Mouse (Mus musculus) midbrain, postnatal 0 days (tissue): ENCODE measurements around the gene Tjp2. TPM values are rescaled to one million over a fixed set of nuclear protein-coding genes. Genes with fewer than 3 reads are reported as not detected.
"Not testable (repeated sequence)": the region's sequence is repeated elsewhere in the genome, so short reads cannot be mapped to it uniquely, and the experiment has no call there.

Experiments used
- ATAC-seq: fragments of 200-750 bp; cut with Nextera tagmentation; 2 replicates; pipeline ENCODE4 v1.8.0; 2017; ENCODE audit warnings: moderate number of reproducible peaks, mild to moderate bottlenecking, moderate TSS enrichment, moderate library complexity; ENCODE audit not compliant: low FRiP score
- DNase-seq: peaks from one replicate; pipeline ENCODE4 v3.0.0-alpha.2; 2015; ENCODE audit warnings: low spot score
- H3K27ac ChIP-seq: fragments of 300-500 bp; sonication (generic); 2 replicates; pipeline ENCODE4 v1.5.1; 2014; ENCODE audit warnings: low read depth, mild to moderate bottlenecking, low read length, mixed read lengths
- H3K27me3 ChIP-seq: fragments of 300-500 bp; sonication (generic); 2 replicates; pipeline ENCODE4 v1.6.1; 2014; ENCODE audit warnings: low read length, control low read depth, mixed read lengths; ENCODE audit not compliant: insufficient read depth
- H3K36me3 ChIP-seq: fragments of 300-500 bp; sonication (generic); 2 replicates; pipeline ENCODE4 v1.6.1; 2014; ENCODE audit warnings: low read length, control low read depth, mixed read lengths; ENCODE audit not compliant: insufficient read depth
- H3K4me1 ChIP-seq: fragments of 300-500 bp; sonication (generic); 2 replicates; pipeline ENCODE4 v1.6.1; 2014; ENCODE audit warnings: mild to moderate bottlenecking, control low read depth, antibody characterized with exemption, low read length, mixed read lengths; ENCODE audit not compliant: insufficient read depth
- H3K4me2 ChIP-seq: fragments of 300-500 bp; sonication (generic); 2 replicates; pipeline ENCODE4 v1.6.1; 2014; ENCODE audit warnings: low read depth, mild to moderate bottlenecking, low read length, mixed read lengths; ENCODE audit not compliant: poor library complexity, severe bottlenecking
- H3K4me3 ChIP-seq: fragments of 300-500 bp; sonication (generic); 2 replicates; pipeline ENCODE4 v1.5.1; 2014; ENCODE audit warnings: low read depth, mild to moderate bottlenecking, low read length, moderate library complexity
- H3K9ac ChIP-seq: fragments of 300-500 bp; sonication (generic); replicated peaks from 2 replicates; pipeline ENCODE4 v1.6.1; 2014; ENCODE audit warnings: mild to moderate bottlenecking, low read length, moderate library complexity, mixed read lengths; ENCODE audit not compliant: poor library complexity, severe bottlenecking
- H3K9me3 ChIP-seq: fragments of 300-500 bp; sonication (generic); 2 replicates; pipeline ENCODE4 v1.6.1; 2016; ENCODE audit warnings: low read length, control low read depth
- CTCF ChIP-seq: IDR thresholded peaks from 2 replicates; pipeline ENCODE4 v1.5.1; 2016; ENCODE audit warnings: antibody characterized with exemption, mild to moderate bottlenecking
- WGBS: fragments of 180-500 bp; shearing (Covaris S2); extraction: QIAGEN DNeasy Blood & Tissue Kit; methylation state at CpG from one replicate; pipeline ENCODE4 v1.1.7; 2014; 5-methylcytosine and 5-hydroxymethylcytosine counted together
- polyA plus RNA-seq: library from polyadenylated mRNA; unstranded; fragments of >200 nt; fragmentation: Nextera tagmentation; extraction: Ambion mirVana; gene quantifications from 2 replicates; pipeline ENCODE4 v1.2.1, GENCODE M21; 2015
- total RNA-seq: library from RNA; depleted of rRNA; stranded (reverse); fragments of >200 nt; gene quantifications from 2 replicates; pipeline ENCODE4 v1.2.3, GENCODE M21; 2014

Tjp2 gene
- total and polyA plus RNA-seq, 2 experiments from 2014 or later, result 11.2 to 18.7 TPM

DNA sequence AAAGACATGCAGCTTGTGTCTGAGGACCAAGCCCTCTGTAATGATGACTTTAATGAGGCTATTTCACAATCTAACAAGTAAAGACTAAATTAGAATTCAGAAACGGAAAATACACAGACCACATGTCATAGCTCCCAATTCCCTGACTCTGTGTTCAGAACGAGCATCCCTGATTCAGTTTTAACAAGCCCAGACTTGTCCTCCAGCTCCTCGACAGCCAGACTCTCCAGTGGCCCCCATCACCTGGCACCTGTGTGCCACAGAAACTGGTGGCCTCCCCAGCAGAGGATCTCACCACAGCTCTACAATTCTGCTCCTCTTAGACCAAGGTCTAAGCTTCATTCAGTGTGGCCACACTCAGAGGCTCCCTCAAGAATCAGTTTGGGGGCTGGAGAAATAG is 27.5 kb downstream of the Tjp2 start:
- 69% methylated on average over 3 of the region's 3 CpGs for WGBS
- H3K36me3 ChIP-seq, result no peaks in the 10 kb centered on the region
- H3K4me3 ChIP-seq, result no peak overlapping the region
- H3K9me3 ChIP-seq, result no peaks in the 10 kb centered on the region
- H3K9ac ChIP-seq, result no peak overlapping the region
- H3K4me2 ChIP-seq, result no peak overlapping the region
- no peaks in the 10 kb centered on the region for H3K27me3 ChIP-seq
- TF ChIP-seq CTCF, result no peak
- H3K27ac ChIP-seq, result no peak overlapping the region
- DNase-seq (no peak), ATAC-seq (no peak)
- H3K4me1 ChIP-seq, result no peaks in the 10 kb centered on the region

DNA sequence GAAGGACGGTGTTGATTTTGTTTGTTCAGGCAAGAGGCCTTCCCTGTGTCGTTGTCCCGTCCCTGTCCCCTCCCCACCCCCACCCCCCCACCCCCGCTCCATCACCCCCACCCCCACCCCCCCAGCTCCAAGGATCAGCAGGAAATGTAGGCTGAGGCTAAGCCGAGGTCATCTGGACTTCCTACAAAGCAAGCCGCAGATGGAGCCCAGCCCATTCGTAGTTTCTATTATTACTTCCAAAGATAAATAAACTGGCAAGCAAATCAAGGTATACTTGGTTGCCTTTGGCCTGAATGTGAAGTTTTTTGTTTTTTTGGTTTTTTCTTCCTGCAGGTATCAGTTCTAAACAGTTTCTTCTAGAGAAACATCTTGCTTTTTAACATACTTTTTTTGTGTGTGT is 29.6 kb downstream of the Tjp2 start:
- Histone ChIP-seq H3K9ac (no peak overlapping the region), H3K4me3 (no peak overlapping the region), H3K36me3 (no peaks in the 10 kb centered on the region), H3K9me3 (no peaks in the 10 kb centered on the region), H3K4me1 (no peaks in the 10 kb centered on the region), H3K27ac (no peak overlapping the region), H3K27me3 (no peaks in the 10 kb centered on the region), H3K4me2 (no peak overlapping the region)
- 71% methylated on average over 7 of the region's 7 CpGs for WGBS
- no peak for DNase-seq
- no peak for TF ChIP-seq CTCF
- no peak for ATAC-seq

DNA sequence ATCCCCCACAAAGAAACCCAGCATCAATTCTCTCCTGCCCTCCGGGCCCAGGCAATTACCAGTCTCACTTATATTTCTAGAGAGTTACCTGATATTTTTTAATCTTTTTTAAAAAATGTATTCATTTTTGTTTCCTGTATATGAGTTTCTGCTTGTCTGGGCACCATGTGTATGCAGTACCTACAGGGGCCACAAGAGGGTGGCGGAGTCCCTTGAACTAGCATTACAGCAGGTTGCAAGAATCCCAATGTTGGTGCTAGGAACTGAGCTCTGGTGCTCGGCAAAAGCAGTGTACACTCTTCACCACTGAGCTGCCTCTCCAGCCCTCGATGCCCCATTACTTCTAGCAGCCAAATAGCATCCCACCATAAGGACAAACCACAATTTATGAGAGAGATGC is 30.6 kb downstream of the Tjp2 start:
- TF ChIP-seq CTCF, result peak; percentile 47
- Histone ChIP-seq H3K9me3 (no peaks in the 10 kb centered on the region), H3K27me3 (no peaks in the 10 kb centered on the region), H3K4me1 (no peaks in the 10 kb centered on the region), H3K9ac (no peak overlapping the region), H3K4me2 (no peak overlapping the region), H3K36me3 (no peaks in the 10 kb centered on the region), H3K4me3 (no peak overlapping the region), H3K27ac (no peak overlapping the region)
- no peak for DNase-seq
- ATAC-seq, result no peak
- over 99% methylated on average over 4 of the region's 4 CpGs for WGBS

DNA sequence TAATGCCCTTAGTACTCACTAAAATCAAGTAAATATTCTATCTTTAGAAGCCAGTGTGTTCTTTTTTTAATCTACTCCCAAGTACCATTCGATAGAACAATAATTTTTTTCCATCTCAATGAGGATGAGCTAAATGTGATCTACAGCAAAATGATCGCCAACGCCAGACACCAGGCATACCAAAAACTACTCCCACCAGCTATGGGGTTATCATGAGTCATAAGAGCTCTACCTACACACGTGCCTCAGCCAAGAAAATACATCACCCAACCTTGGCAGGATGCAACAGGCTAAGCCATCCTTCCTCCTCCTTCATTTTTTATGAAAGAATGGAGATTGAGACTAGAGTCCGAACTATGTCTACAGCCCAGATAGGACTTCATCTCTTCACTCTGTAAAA is 31.9 kb downstream of the Tjp2 start:
- Histone ChIP-seq H3K4me1 (no peaks in the 10 kb centered on the region), H3K27ac (no peak overlapping the region), H3K4me2 (no peak overlapping the region), H3K27me3 (no peaks in the 10 kb centered on the region), H3K4me3 (no peak overlapping the region), H3K9me3 (no peaks in the 10 kb centered on the region), H3K36me3 (no peaks in the 10 kb centered on the region), H3K9ac (no peak overlapping the region)
- ATAC-seq (no peak), DNase-seq (no peak)
- WGBS, result 94% methylated on average over 5 of the region's 5 CpGs
- no peak for TF ChIP-seq CTCF

GRCm38 (mm10) chr19:24187791-24188190 is 37.0 kb downstream of the Tjp2 start:
- Histone ChIP-seq H3K27ac (no peak overlapping the region), H3K36me3 (no peaks in the 10 kb centered on the region), H3K27me3 (no peaks in the 10 kb centered on the region), H3K9ac (no peak overlapping the region), H3K4me1 (no peaks in the 10 kb centered on the region), H3K4me3 (no peak overlapping the region), H3K9me3 (no peaks in the 10 kb centered on the region), H3K4me2 (no peak overlapping the region)
- WGBS, result 85% methylated on average over 2 of the region's 2 CpGs
- DNase-seq (no peak), ATAC-seq (no peak)
- TF ChIP-seq CTCF, result no peak

DNA sequence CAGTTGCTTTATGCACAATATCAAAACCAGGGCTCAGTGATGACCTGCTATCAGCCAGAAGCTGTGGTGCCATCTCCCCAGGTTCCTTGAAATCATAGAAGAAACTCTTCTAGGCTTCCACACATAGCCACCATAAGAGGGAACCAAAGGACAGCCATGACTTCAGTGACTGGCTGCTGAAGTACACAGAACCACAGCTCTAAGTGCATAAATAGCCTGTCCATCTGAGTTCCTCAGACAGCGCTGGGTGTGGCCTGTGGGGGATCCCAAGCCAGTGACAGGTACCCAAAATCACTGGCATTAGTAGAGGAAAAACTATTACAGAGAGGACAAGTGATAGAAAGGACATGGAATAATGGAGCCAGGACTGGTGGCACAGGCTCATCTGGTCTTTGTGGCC is 37.5 kb downstream of the Tjp2 start:
- not testable (repeated sequence) for H3K4me2 ChIP-seq, H3K4me3 ChIP-seq, H3K27ac ChIP-seq, DNase-seq, H3K9ac ChIP-seq, H3K4me1 ChIP-seq, ATAC-seq, H3K9me3 ChIP-seq, H3K27me3 ChIP-seq, H3K36me3 ChIP-seq
- TF ChIP-seq CTCF, result peak; percentile 43
- WGBS, result 95% methylated on average over 1 of the region's 1 CpGs
